Mouse (Mus musculus) MEL (cell line): ENCODE results near the gene Inmt.

Source experiments
- BHLHE40 ChIP-seq: IDR thresholded peaks from 2 replicates; pipeline ENCODE4 v1.6.1; 2012; ENCODE audit warnings: low read depth, mild to moderate bottlenecking, inconsistent platforms, low read length, improper control_type of control experiment, borderline replicate concordance
- CTCF ChIP-seq, 3 experiments: IDR thresholded peaks in 2 of 3; conservative IDR thresholded peaks in 1 of 3; 2 replicates each; pipeline ENCODE4 v1.5.1; 2011 to 2012; ENCODE audit warnings: low read length in 3 of 3, low read depth in 2 of 3, mild to moderate bottlenecking in 2 of 3, improper control_type of control experiment in 1 of 3, inconsistent platforms in 1 of 3, mixed read lengths in 1 of 3, moderate library complexity in 1 of 3; ENCODE audit not compliant: control insufficient read depth in 1 of 3, insufficient read depth in 1 of 3, poor library complexity in 1 of 3, severe bottlenecking in 1 of 3
- EP300 ChIP-seq, 2 experiments: IDR thresholded peaks; 2 replicates each; pipeline ENCODE4 v1.6.1; 2011; ENCODE audit warnings: improper control_type of control experiment in 2 of 2, low read length in 2 of 2, low read depth in 1 of 2, mild to moderate bottlenecking in 1 of 2
- MEF2A ChIP-seq: IDR thresholded peaks from 2 replicates; pipeline ENCODE4 v1.6.1; 2014; ENCODE audit warnings: low read depth, mild to moderate bottlenecking, inconsistent platforms, low read length, improper control_type of control experiment; ENCODE audit not compliant: poor library complexity, insufficient replicate concordance, severe bottlenecking; ENCODE audit errors: extremely low read depth
- POLR2A ChIP-seq, 2 experiments: IDR thresholded peaks; 2 replicates each; pipeline ENCODE4 v1.6.1; 2011 to 2012; ENCODE audit warnings: low read length in 2 of 2, mild to moderate bottlenecking in 2 of 2, control low read depth in 1 of 2, improper control_type of control experiment in 1 of 2, low read depth in 1 of 2, moderate library complexity in 1 of 2; ENCODE audit not compliant: control insufficient read depth in 1 of 2, insufficient read depth in 1 of 2, poor library complexity in 1 of 2
- POLR2AphosphoS2 ChIP-seq: IDR thresholded peaks from 2 replicates; pipeline ENCODE4 v1.6.1; 2011; ENCODE audit warnings: low read length, improper control_type of control experiment
- RAD21 ChIP-seq: IDR thresholded peaks from 2 replicates; pipeline ENCODE4 v1.6.1; 2011; ENCODE audit warnings: mild to moderate bottlenecking, low read depth, low read length, improper control_type of control experiment
- TCF12 ChIP-seq: IDR thresholded peaks from 2 replicates; pipeline ENCODE4 v1.6.1; 2014; ENCODE audit warnings: low read depth, mild to moderate bottlenecking, inconsistent platforms, low read length, improper control_type of control experiment, moderate library complexity
- UBTF ChIP-seq: IDR thresholded peaks from 2 replicates; pipeline ENCODE4 v1.6.1; 2012; ENCODE audit warnings: low read depth, mild to moderate bottlenecking, inconsistent platforms, low read length, improper control_type of control experiment, moderate library complexity, borderline replicate concordance; ENCODE audit not compliant: insufficient read depth
- USF2 ChIP-seq, 2 experiments: IDR thresholded peaks; 2 replicates each; pipeline ENCODE4 v1.6.1; 2011 to 2012; ENCODE audit warnings: improper control_type of control experiment in 2 of 2, low read length in 2 of 2, borderline replicate concordance in 1 of 2, inconsistent platforms in 1 of 2, low read depth in 1 of 2, mild to moderate bottlenecking in 1 of 2; ENCODE audit not compliant: insufficient read depth in 1 of 2

DNA sequence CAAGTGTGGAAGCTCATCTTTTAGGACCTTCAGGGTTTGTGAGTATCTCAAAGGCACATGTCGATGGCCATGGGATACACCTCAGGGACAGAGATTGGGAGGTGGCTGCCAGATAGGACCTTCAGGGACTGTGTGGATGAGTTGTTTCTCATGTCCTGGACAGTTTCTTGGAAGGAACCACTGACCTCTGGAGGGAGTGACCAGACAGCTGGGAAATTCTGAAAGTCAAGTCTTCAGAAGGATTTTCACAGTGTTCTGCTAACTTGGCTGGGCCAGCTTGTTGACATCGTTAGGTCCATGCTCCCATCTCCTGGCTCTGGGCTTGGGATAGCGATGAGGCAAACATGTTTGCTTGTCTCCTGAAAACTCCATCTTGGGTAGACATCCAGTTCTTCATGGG is 24.2 kb upstream of the Inmt start:
- no peak for TF ChIP-seq EP300 (IDR thresholded peaks at IDR 0.05; ENCODE audit: low read depth in 1 of 2, low read length in 2 of 2)
- TF ChIP-seq USF2 (IDR thresholded peaks at IDR 0.05; ENCODE audit: borderline replicate concordance in 1 of 2, insufficient read depth in 1 of 2, low read depth in 1 of 2, low read length in 2 of 2): no peak
- TF ChIP-seq RAD21: no peak
- TF ChIP-seq CTCF (IDR thresholded peaks at IDR 0.05 in 2 of 3, conservative IDR thresholded peaks at IDR 0.05 in 1 of 3; ENCODE audit: control insufficient read depth in 1 of 3, insufficient read depth in 1 of 3, low read depth in 2 of 3, low read length in 3 of 3, poor library complexity in 1 of 3, severe bottlenecking in 1 of 3): no peak
- no peak for TF ChIP-seq MEF2A
- TF ChIP-seq POLR2AphosphoS2: no peak
- no peak for TF ChIP-seq TCF12
- no peak for TF ChIP-seq BHLHE40
- TF ChIP-seq POLR2A (IDR thresholded peaks at IDR 0.05; ENCODE audit: control insufficient read depth in 1 of 2, insufficient read depth in 1 of 2, low read depth in 1 of 2, low read length in 2 of 2, poor library complexity in 1 of 2): no peak
- no peak for TF ChIP-seq UBTF
